Mouse (Mus musculus) limb, embryonic 13.5 days (tissue): ENCODE data around the gene Gm10324. TPM values are rescaled to one million over a fixed set of nuclear protein-coding genes. Genes with fewer than 3 reads are reported as not detected.
"Not testable (repeated sequence)": the region's sequence is repeated elsewhere in the genome, so short reads cannot be mapped to it uniquely, and the experiment has no call there.

Experiments
- ATAC-seq: fragments of 200-750 bp; cut with Nextera tagmentation; 2 replicates; pipeline ENCODE4 v1.8.0; 2017; ENCODE audit warnings: low read depth, moderate number of reproducible peaks, moderate TSS enrichment; ENCODE audit not compliant: low FRiP score
- H3K27ac ChIP-seq: fragments of 300-500 bp; sonication (generic); 2 replicates; pipeline ENCODE4 v1.5.1; 2015; ENCODE audit warnings: inconsistent platforms, mild to moderate bottlenecking, moderate library complexity
- H3K27me3 ChIP-seq: fragments of 300-500 bp; sonication (generic); 2 replicates; pipeline ENCODE4 v1.6.1; 2015; ENCODE audit warnings: mild to moderate bottlenecking, inconsistent platforms
- H3K36me3 ChIP-seq: fragments of 300-500 bp; sonication (generic); 2 replicates; pipeline ENCODE4 v1.6.1; 2015; ENCODE audit warnings: inconsistent platforms, mild to moderate bottlenecking, moderate library complexity
- H3K4me1 ChIP-seq: fragments of 300-500 bp; sonication (generic); 2 replicates; pipeline ENCODE4 v1.6.1; 2015; ENCODE audit warnings: inconsistent platforms
- H3K4me2 ChIP-seq: fragments of 300-500 bp; sonication (generic); replicated peaks from 2 replicates; pipeline ENCODE4 v1.6.1; 2015; ENCODE audit warnings: inconsistent platforms, mild to moderate bottlenecking, moderate library complexity
- H3K4me3 ChIP-seq: fragments of 300-500 bp; sonication (generic); 2 replicates; pipeline ENCODE4 v1.5.1; 2015; ENCODE audit warnings: moderate library complexity, mild to moderate bottlenecking, inconsistent platforms
- H3K9ac ChIP-seq: fragments of 300-500 bp; sonication (generic); 2 replicates; pipeline ENCODE4 v1.6.1; 2015; ENCODE audit warnings: mild to moderate bottlenecking, inconsistent platforms
- H3K9me3 ChIP-seq: fragments of 300-500 bp; sonication (generic); 2 replicates; pipeline ENCODE4 v1.6.1; 2016; ENCODE audit warnings: inconsistent platforms
- WGBS: fragments of 180-500 bp; shearing (Covaris S2); methylation state at CpG from one replicate; pipeline ENCODE4 v1.1.7; 2015; 5-methylcytosine and 5-hydroxymethylcytosine counted together
- polyA plus RNA-seq: library from polyadenylated mRNA; unstranded; fragments of >200 nt; fragmentation: Nextera tagmentation; extraction: Ambion mirVana; gene quantifications from 2 replicates; pipeline ENCODE4 v1.2.1, GENCODE M21; 2015

Gm10324 gene
- not detected in 2 replicates for polyA plus RNA-seq

- not testable (repeated sequence) for H3K9ac ChIP-seq, H3K4me2 ChIP-seq, H3K36me3 ChIP-seq, H3K27ac ChIP-seq, H3K4me1 ChIP-seq, H3K27me3 ChIP-seq, H3K4me3 ChIP-seq, ATAC-seq, H3K9me3 ChIP-seq
- WGBS: no CpG with 5 or more reads among the region's 2 CpGs
Measured at GRCm38 (mm10) chr13:66119247-66119646, at the start of gene Gm10324. TSS of gene Gm10324 (plus strand) at chr13:66119547.

Other genes starting within 250 kb of the Gm10324 start
- gene Gm10772, start 108.0 kb downstream of the Gm10324 start, polyA plus RNA-seq: not detected in 2 replicates